Mouse (Mus musculus): ENCODE measurements at regions not wholly inside any gene's neighbourhood (a gene's known extent, or its start where the extent isn't known, plus 50 kb on each side); places are given as distances from the start of the nearest gene placed in this dataset.

- TF ChIP-seq CTCF (IDR thresholded peaks at IDR 0.05; ENCODE audit: low read depth), result no peak
- TF ChIP-seq EP300 (IDR thresholded peaks at IDR 0.05; ENCODE audit: low read depth), result no peak
Measured at GRCm38 (mm10) chr14:84283440-84284203, 159.7 kb upstream of the Pcdh17 start.

Measured in heart, postnatal 0 days (tissue).